Mouse (Mus musculus) brain, embryonic 14.5 days (tissue): ENCODE measurements around the gene Eif1ad.

ENCODE experiments used
- CTCF ChIP-seq: fragments of 200-500 bp; IDR thresholded peaks from 2 replicates; pipeline ENCODE4 v1.5.1; 2012; ENCODE audit warnings: inconsistent platforms, mild to moderate bottlenecking, moderate library complexity, borderline replicate concordance; ENCODE audit not compliant: insufficient read depth, insufficient read length; ENCODE audit errors: extremely low read depth
- POLR2A ChIP-seq: fragments of 200-500 bp; IDR thresholded peaks from 2 replicates; pipeline ENCODE4 v1.6.1; 2012; ENCODE audit warnings: mild to moderate bottlenecking, inconsistent platforms, borderline replicate concordance; ENCODE audit not compliant: poor library complexity, insufficient read depth, insufficient read length, severe bottlenecking; ENCODE audit errors: extremely low read depth

- TF ChIP-seq POLR2A (no peak), CTCF (no peak)
These were observed 4.4 kb downstream of the Eif1ad start for GRCm38 (mm10) chr19:5370932-5371331.
